In genomic region chr6:39318631-39319010, GRCm38 (mm10) we compare ENCODE assay signal across 7 mouse cellular contexts. TPM values are rescaled to one million over a fixed set of nuclear protein-coding genes. Genes with fewer than 3 reads are reported as not detected.
A peak's percentile ranks its signal among the peaks of the same experiment; 100 is the strongest.
DNase-seq lines count a peak whose midpoint lies in the region; ATAC-seq and TF ChIP-seq lines count a peak whose summit lies in the region.

No protein-coding gene starts in this region.

- H3K9ac ChIP-seq in MEL (ENCODE audit: control insufficient read depth, low read depth, low read length, poor library complexity, severe bottlenecking): peak overlapping the region; percentile 28; the same call in 1 of the 2 replicates
- no peak overlapping the region for H3K9ac ChIP-seq in heart, embryonic 15.5 days
- no peak overlapping the region for H3K9ac ChIP-seq in hindbrain, embryonic 14.5 days

- no peak overlapping the region for H3K4me3 ChIP-seq in MEL (ENCODE audit: control insufficient read depth in 1 of 2, insufficient read depth in 1 of 2, low read depth in 2 of 2, low read length in 2 of 2)
- H3K4me3 ChIP-seq in heart, embryonic 15.5 days: no peak overlapping the region
- no peak overlapping the region for H3K4me3 ChIP-seq in hindbrain, embryonic 14.5 days (replicated peaks; ENCODE audit: low read length)

- in situ Hi-C loops in Patski (cut with MboI; ENCODE audit: low pct_unique_long_range_greater_than_20kb): no loop called here

- peak overlapping the region; percentile 54; the same call in 1 of the 2 replicates for H3K27ac ChIP-seq in MEL (ENCODE audit: control insufficient read depth, low read depth, low read length)
- peak overlapping the region; percentile 78 for H3K27ac ChIP-seq in heart, embryonic 15.5 days
- no peak overlapping the region for H3K27ac ChIP-seq in hindbrain, embryonic 14.5 days

- TF ChIP-seq POLR2A in MEL (IDR thresholded peaks at IDR 0.05; ENCODE audit: control insufficient read depth in 1 of 2, insufficient read depth in 1 of 2, low read depth in 1 of 2, low read length in 2 of 2, poor library complexity in 1 of 2): no peak

- peak; percentile 15 to 24 for DNase-seq in left cerebral cortex, adult 18-20 months (ENCODE audit: low spot score in 2 of 2)
- DNase-seq in left cerebral cortex, adult 9 months (ENCODE audit: low spot score in 2 of 2): no peak
- DNase-seq in MEL (ENCODE audit: low read depth, low spot score): no peak
- peak; percentile 39 for DNase-seq in Patski (ENCODE audit: low read depth, low spot score)
- DNase-seq in hindbrain, embryonic 14.5 days (ENCODE audit: low spot score): no peak
- DNase-seq in embryo, embryonic 11 days: no peak

- 68% methylated on average over 2 of the region's 2 CpGs for WGBS in heart, embryonic 15.5 days
- 88% methylated on average over 2 of the region's 2 CpGs for WGBS in hindbrain, embryonic 14.5 days

- CTCF ChIA-PET in Patski (lab: Charles Lee): interaction anchor here (1.5 kb wide), 1 partner anchor 46 kb away, joined by 3 read pairs; no protein-coding TSS in a partner anchor

- no peak for TF ChIP-seq RAD21 in MEL (IDR thresholded peaks at IDR 0.05; ENCODE audit: low read depth, low read length)

- H3K36me3 ChIP-seq in MEL (ENCODE audit: control insufficient read depth in 1 of 2, insufficient read depth in 2 of 2, low read length in 2 of 2): peaks cover 0 to 14% of the 10 kb centered on the region in 2 experiments; a peak in 2 of 4 replicates
- no peaks in the 10 kb centered on the region for H3K36me3 ChIP-seq in heart, embryonic 15.5 days
- H3K36me3 ChIP-seq in hindbrain, embryonic 14.5 days (replicated peaks; ENCODE audit: control insufficient read depth, insufficient read depth): no peaks in the 10 kb centered on the region

- peaks cover 6 to 14% of the 10 kb centered on the region in 2 experiments; a peak in 3 of 4 replicates for H3K4me1 ChIP-seq in MEL (ENCODE audit: control insufficient read depth in 1 of 2, insufficient read depth in 2 of 2, low read length in 2 of 2)
- H3K4me1 ChIP-seq in heart, embryonic 15.5 days (replicated peaks): peaks cover 24% of the 10 kb centered on the region
- H3K4me1 ChIP-seq in hindbrain, embryonic 14.5 days (replicated peaks; ENCODE audit: control insufficient read depth, insufficient read depth, low read length): no peaks in the 10 kb centered on the region

- no peaks in the 10 kb centered on the region for H3K9me3 ChIP-seq in MEL (replicated peaks; ENCODE audit: insufficient read depth, low read length)
- no peaks in the 10 kb centered on the region for H3K9me3 ChIP-seq in heart, embryonic 15.5 days (replicated peaks)
- no peaks in the 10 kb centered on the region for H3K9me3 ChIP-seq in hindbrain, embryonic 14.5 days (ENCODE audit: control insufficient read depth, low read length)

- peak; percentile 27 for ATAC-seq in Patski
- no peak for ATAC-seq in heart, embryonic 15.5 days (replicated peaks; ENCODE audit: insufficient number of reproducible peaks, insufficient read depth, low FRiP score, low read depth)
- no peak for ATAC-seq in hindbrain, embryonic 14.5 days (ENCODE audit: low FRiP score)

- no peaks in the 10 kb centered on the region for H3K27me3 ChIP-seq in MEL (ENCODE audit: control insufficient read depth in 1 of 2, insufficient read depth in 2 of 2, low read length in 2 of 2)
- no peaks in the 10 kb centered on the region for H3K27me3 ChIP-seq in Patski
- no peaks in the 10 kb centered on the region for H3K27me3 ChIP-seq in heart, embryonic 15.5 days
- no peaks in the 10 kb centered on the region for H3K27me3 ChIP-seq in hindbrain, embryonic 14.5 days (ENCODE audit: control insufficient read depth, insufficient read depth, low read length)

- no peak for TF ChIP-seq EP300 in MEL (IDR thresholded peaks at IDR 0.05; ENCODE audit: low read depth in 1 of 2, low read length in 2 of 2)

- TF ChIP-seq CTCF in MEL (IDR thresholded peaks at IDR 0.05 in 2 of 3, conservative IDR thresholded peaks at IDR 0.05 in 1 of 3; ENCODE audit: control insufficient read depth in 1 of 3, insufficient read depth in 1 of 3, low read depth in 2 of 3, low read length in 3 of 3, poor library complexity in 1 of 3, severe bottlenecking in 1 of 3) (no peak), Patski (IDR thresholded peaks at IDR 0.05) (no peak)

- no peaks in the 10 kb centered on the region for H3K79me2 ChIP-seq in MEL (ENCODE audit: control insufficient read depth, insufficient read depth, low read length, poor library complexity)

- no peak overlapping the region for H3K4me2 ChIP-seq in heart, embryonic 15.5 days
- H3K4me2 ChIP-seq in hindbrain, embryonic 14.5 days (replicated peaks): no peak overlapping the region

- POLR2A ChIA-PET in Patski (lab: Charles Lee): interaction anchor here (0.9 to 1.1 kb wide), 2 partner anchors 21 to 197 kb away, joined by 3 read pairs; no protein-coding TSS in a partner anchor

TF ChIP-seq in MEL, 35 proteins besides CTCF, POLR2A, EP300 and RAD21:
- TF ChIP-seq CHD1 (IDR thresholded peaks at IDR 0.05; ENCODE audit: low read depth, low read length): no peak
- no peak for TF ChIP-seq BHLHE40 (IDR thresholded peaks at IDR 0.05; ENCODE audit: borderline replicate concordance, low read depth, low read length)
- TF ChIP-seq ZC3H11A (IDR thresholded peaks at IDR 0.05; ENCODE audit: low read depth, low read length): no peak
- TF ChIP-seq ZNF384 (IDR thresholded peaks at IDR 0.05; ENCODE audit: low read depth, low read length): no peak
- TF ChIP-seq NELFE (IDR thresholded peaks at IDR 0.05; ENCODE audit: low read depth, low read length): no peak
- TF ChIP-seq GATA1 (IDR thresholded peaks at IDR 0.05; ENCODE audit: low read depth, low read length): no peak
- no peak for TF ChIP-seq MAFK (IDR thresholded peaks at IDR 0.05; ENCODE audit: borderline replicate concordance, low read depth, low read length)
- no peak for TF ChIP-seq ZMIZ1 (IDR thresholded peaks at IDR 0.05; ENCODE audit: low read depth, low read length)

RNA-seq across cellular contexts. Expression of gene Slc37a3, which starts 58.9 kb away (rescaled TPM):
- total RNA-seq in left cerebral cortex, adult 18-20 months (2021): 10 to 100 TPM; 65.9 to 71.6 TPM
- total RNA-seq in MEL (2012; rRNA removed): 4.9 and 5.9 TPM in 2 replicates
- polyA plus RNA-seq in MEL (2012; ENCODE audit: insufficient read depth in 1 of 2, insufficient read length in 2 of 2, low read depth in 1 of 2, low replicate concordance in 2 of 2, missing spikeins in 1 of 2): 10 to 100 TPM in 1 of 2 experiments, not detected in 1; 12.0 TPM
- 71.7 TPM for polyA plus RNA-seq in Patski (2021)
- polyA plus RNA-seq in heart, embryonic 15.5 days (2015; fragmentation: Nextera tagmentation; extraction: Ambion mirVana): 27.5 and 32.5 TPM in 2 replicates
- 62.4 and 63.8 TPM in 2 replicates for polyA plus RNA-seq in hindbrain, embryonic 14.5 days (2014; fragmentation: Nextera tagmentation; extraction: Ambion mirVana)

Comparison
In these comparisons a context has a peak if more than half of its experiments do, and no peak if none do; other contexts are left out.
1. DNase-seq: peak in left cerebral cortex, adult 18-20 months (2 of 2) and Patski (single experiment); none in left cerebral cortex, adult 9 months (0 of 2), MEL (single experiment), hindbrain, embryonic 14.5 days (single experiment) and embryo, embryonic 11 days (single experiment).